Mouse (Mus musculus) c-Kit-positive CD71-positive TER-119-negative erythroid progenitor cells, embryonic 14.5 days (primary cell): ENCODE measurements around the gene Sorcs3.

Experiments used
- DNase-seq: peaks from one replicate; pipeline ENCODE4 v3.0.0-alpha.2; 2013; ENCODE audit warnings: low read depth

The Sorcs3 gene

DNA sequence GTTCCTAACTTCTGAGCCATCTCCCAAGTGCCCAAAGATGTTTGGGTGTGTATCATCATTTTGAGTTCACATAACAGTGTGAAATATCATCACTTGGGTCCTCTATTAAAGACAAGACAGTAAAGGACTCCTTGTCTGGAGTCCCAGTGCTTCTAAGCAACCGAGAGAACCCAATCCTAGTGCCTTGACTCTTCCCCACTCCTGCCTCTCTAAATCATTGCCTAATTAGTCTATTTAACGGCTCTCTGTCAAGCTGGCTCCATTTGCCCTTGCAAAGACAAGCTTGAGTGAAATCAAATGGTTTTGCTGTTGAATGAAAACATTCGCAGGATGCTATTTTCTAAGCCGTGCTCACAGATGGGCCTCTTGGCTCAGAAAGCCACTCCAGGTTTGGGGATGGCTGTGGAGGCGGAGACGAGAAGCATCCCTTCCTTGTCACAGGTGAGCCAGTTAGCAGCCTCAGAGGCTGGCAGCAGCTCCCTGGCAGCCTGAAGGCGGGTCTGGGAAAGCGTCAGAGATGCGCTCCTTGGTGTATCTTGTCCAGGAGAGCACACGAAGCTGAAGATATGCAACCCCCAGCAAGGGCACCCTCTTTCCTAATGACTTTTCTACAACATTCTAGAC is 79.9 kb downstream of the Sorcs3 start:
- DNase-seq, result no peak

GRCm38 (mm10) chr19:48294251-48294650 is 88.4 kb downstream of the Sorcs3 start:
- no peak for DNase-seq

DNA sequence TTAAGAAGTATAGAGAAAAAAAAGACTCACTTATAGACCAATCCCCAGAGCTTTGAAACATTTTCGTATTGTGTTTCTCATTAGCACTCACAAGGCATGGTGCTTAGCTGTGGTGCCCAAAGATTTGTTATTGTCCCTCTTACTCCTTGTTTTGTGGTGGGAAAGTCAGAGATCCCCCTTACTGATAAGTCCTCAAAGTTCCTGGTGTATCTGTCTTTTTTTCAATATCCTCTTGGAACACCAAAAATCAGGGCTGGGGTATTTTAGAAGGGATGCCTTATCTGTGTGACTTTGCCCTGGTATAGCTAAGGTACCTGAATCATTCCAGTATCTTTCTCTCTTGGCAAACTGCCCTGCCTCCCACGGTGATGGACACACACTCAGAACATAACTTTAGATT is 92.6 kb downstream of the Sorcs3 start:
- no peak for DNase-seq

GRCm38 (mm10) chr19:48300440-48301231 is 94.8 kb downstream of the Sorcs3 start:
- DNase-seq, result no peak

DNA sequence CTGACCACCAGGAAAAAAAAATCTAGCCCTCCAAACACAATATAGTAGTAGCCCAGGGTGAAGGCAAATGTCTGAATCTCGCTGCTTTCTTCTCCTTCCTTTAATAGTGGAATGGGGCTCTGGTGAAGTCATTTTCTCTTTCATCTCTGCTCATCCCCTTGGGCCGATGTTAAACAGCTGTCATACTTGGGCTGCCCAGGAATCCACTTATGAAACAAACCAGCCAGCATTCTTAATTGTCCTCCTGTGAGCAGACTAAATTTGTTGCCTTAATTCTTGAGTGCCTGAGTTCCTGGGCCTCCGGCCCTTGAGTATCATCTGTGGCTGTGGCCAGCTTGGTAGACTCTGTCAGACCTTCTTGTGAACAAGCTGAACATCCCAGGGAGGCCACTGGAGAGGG is 95.5 kb downstream of the Sorcs3 start:
- DNase-seq, result no peak

DNA sequence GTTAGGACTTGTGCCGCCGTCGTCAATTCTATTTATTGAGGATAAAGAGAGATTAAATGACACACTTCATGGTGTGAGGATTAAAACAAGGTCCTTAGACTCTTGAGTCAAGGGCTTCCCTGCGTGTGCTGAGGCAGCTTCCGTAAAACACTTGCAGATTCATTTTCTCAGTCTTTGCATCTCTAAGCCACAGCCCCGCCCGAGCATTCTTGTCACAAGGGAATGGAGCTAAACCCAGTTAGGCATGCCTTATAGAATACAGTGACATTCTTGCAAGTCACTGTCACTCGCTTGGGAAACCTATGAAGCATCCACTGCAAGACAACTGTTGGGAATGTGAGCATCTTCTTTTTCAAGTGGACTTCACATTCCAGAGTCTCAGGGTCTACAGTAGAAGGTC is 102.5 kb downstream of the Sorcs3 start:
- DNase-seq, result no peak

DNA sequence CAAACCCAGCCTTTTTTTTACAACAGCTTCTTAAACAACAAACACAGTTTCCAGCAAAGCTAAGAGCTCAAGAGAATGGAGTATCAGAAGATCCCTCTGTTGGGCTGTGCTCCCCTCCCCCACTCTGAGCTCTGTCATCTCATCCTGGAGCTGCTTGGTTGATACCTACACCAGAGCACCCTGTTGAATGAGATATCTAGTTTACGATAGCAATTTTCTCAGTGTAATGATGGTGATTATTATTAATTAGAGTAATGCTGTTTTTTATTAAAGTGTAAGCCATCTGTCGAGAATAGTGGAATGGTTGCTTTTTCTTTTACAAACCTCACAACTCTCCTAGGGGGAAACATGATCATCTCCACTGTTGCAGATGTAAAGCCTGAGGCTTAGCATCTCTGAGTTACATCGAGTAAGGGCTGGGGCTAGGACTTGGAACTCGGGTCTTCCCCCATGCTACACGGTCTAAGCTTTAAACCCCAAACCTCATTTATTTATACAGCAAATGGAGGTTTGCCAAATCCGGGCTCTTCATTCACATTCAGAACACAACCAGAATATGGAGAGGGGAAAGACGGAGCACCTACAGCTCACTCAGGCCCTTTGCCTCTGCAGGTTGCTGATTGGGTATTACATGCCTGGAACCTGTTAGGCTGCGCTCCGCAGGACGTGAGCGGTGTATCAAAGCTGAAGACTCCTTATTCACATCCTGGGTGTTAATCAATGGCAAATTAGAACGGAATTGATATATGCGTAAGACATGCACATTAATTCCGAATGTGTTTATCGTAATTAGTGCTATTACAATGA is 103.9 kb downstream of the Sorcs3 start:
- DNase-seq, result no peak

GRCm38 (mm10) chr19:48310338-48310710 is 104.5 kb downstream of the Sorcs3 start:
- no peak for DNase-seq

DNA sequence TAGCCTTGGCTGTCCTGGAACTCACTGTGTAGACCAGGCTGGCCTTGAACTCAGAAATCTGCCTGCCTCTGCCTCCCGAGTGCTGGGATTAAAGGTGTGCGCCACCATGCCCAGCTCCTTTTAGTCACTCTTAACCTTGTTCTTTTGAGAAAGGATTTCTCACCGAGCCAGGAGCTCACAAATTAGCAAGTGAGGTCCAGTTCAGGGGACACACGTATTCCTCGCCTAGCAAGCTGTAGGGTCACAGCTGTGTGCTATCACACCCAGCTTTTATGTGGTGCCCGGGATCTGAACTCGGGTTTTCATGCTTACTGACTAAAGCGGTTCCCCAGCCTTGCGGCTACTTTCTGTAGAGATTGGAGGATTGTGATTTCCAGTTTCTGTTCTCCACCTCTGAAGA is 108.0 kb downstream of the Sorcs3 start:
- DNase-seq, result no peak

DNA sequence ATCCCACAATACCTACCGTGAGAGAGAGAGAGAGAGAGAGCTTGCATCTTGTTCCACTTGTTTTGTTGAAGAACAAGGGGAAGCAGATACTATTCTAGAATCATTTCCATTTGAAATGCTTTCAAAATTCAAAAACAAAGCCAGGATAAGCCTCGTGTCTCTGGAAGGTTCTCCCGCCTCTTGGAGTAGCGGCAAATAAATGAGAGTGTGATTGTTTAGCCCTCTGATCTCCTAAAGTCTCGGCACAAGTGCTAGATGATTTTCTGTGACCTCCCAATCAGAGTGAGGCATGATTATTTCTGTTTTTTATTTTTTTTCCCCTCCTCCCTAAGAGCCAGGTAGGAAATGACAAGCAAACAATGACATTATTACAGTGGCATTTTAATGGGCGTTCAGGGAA is 121.3 kb downstream of the Sorcs3 start:
- DNase-seq, result no peak

DNA sequence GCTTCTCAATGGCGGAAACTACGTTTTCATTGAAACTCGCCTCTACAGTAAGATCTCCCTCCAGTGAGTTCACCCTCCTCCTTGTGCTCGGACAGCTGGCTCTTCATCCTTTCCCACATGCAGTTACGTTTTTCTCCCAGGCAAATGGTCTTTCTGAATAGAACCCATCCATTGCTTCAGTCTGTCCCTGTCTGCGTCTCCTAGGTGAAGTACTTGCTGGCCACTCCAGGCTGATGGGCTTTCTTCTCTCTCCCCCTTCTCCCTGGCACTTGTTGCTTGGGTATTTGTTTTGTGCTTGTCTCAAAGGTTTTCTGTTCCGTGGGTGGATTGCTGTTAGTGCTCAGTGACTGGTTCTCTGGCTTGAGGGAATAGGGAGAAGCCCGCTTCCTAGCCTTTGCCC is 122.3 kb downstream of the Sorcs3 start:
- no peak for DNase-seq

- DNase-seq, result no peak
Observed at GRCm38 (mm10) chr19:48331640-48332039, 125.8 kb downstream of the Sorcs3 start.

GRCm38 (mm10) chr19:48333085-48333484 is 127.3 kb downstream of the Sorcs3 start:
- no peak for DNase-seq

DNA sequence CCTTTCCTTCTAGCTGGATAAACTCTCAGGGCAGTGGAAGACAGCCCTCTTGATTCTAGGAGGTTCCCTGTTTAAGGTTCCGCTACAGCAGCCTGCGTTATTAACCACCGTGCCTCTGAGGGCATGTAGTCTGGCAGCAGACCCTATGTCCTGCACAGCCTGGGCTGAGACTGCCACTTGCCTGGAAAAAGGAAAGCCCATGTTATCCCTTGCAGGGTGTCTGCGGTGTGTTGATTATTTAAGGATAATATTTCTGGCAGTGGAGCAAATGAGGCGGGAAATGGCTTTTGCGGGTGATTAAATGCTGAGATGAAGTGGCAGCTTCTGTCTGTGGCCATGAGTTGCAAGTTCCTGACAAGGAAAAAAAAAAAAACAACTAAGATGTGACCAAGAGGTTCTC is 131.6 kb downstream of the Sorcs3 start:
- DNase-seq, result no peak

GRCm38 (mm10) chr19:48338098-48338497 is 132.3 kb downstream of the Sorcs3 start:
- no peak for DNase-seq

DNA sequence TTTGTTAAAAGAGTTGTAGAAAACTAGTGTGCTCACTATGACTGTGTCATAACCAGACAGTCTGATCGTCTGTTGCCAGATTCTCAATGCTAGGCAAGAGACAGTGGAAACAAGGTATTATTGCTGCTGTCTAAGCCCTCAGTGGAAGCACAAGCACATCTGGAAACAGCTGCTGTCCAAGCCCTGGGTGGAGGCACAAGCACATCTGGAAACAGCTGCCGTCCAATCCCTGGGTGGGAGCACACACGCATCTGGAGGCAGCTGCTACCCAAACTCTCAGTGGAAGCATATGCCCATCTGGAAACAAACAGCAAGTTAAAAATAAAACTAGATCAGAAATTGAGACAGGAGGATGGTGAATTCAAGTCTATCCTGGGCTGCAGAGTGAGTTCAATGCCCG is 136.9 kb downstream of the Sorcs3 start:
- DNase-seq, result no peak

DNA sequence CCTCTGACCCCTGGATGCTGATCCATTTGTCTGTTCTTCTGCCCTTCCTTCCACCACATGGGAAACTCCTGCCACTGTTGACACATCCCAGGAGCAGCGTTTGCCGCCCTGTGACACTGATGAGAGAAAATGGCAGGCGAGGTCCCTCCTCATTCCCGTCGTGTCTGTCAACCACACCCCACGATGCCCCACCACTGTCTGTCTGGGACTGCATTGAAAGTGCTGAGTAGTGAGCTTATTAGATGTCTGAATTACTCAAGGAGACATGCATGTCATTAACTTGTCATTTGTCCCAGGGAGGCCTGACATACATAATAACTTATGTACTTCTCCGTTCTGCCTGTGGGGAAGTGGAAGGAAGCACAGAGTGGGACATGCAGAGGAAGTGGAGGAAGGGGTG is 137.6 kb downstream of the Sorcs3 start:
- DNase-seq, result no peak

DNA sequence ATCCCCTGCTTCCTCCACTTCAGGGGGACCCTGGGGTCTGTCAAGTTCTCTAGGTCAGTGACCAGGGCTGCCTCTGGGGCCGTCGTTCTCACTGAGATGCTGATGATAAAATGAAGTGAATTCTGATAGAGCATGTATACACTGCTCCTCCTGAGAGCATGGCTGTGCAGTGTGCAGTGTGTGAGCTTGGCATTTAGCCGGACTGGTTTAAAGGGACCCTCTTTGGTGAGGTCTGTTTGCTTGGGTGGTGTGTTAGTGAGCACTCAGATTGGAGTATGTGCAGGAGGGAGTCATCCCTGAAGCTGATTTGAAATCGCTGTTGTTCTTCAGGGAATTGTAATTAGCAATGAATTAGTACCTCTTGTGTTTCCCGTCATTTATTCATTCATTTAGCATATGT is 141.3 kb downstream of the Sorcs3 start:
- no peak for DNase-seq

DNA sequence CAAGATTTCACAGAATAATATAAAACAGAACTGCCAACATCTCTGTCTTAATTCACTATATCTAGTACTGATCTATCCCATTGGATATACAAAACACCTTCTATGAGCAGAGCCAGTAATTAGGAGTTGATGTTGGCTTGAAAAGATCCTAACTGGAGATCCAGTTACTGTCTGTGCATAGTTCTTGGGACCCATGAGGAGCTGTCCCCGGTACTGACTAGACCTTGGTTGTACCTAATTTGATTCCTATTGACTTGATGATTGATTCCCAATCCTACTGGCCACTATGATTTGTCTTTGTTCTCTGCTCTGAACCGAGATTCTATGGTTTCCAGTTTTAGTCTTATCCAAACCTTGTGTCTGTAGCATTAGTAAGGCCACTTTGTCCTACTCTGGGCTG is 151.0 kb downstream of the Sorcs3 start:
- DNase-seq, result no peak

- DNase-seq, result no peak
Observed at GRCm38 (mm10) chr19:48362167-48362566, 156.3 kb downstream of the Sorcs3 start.

DNA sequence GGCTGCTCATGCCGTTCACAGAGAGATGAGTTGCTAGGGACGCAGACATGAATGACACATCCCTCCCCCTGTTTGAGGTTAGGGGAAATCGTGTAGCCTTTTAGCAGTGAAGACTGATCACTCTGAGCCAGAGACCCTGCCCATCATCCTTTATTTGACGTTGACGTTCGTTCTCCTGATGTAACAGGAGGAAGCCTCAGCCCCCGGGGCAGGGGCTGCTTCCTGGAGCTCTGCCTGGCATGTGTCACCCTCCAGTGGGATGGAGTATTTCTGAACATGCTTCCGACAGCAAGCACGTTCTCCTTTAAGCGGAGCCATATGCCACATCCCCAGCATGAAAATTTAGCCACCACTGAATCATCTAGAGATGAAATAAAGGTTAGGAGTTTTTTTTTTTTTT is 162.2 kb downstream of the Sorcs3 start:
- no peak for DNase-seq

DNA sequence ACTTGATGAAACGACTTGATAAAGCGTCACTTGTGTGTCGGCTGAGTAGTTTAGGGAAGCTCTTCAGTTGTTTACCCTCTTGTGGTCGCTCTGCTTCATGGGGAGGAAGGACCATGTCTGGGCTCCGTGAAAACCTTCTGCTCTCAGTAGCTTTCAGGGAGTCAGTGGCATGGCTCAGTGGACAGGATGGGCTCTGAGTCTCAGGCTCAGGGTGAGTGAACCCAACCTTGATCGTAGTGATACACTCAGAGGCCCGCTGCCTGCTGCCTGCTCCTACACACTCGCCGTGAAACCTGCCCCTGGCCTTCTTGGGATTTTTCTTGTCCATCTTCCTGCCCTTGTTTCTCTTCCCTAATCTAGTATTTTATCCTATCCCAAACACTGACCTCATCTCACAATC is 166.0 kb downstream of the Sorcs3 start:
- no peak for DNase-seq

- no peak for DNase-seq
Observed at GRCm38 (mm10) chr19:48378006-48378540, 172.2 kb downstream of the Sorcs3 start.
